Mouse (Mus musculus): ENCODE results near the gene 2410004P03Rik. TPM values are rescaled to one million over a fixed set of nuclear protein-coding genes. Genes with fewer than 3 reads are reported as not detected.

The 2410004P03Rik gene
- polyA plus RNA-seq, 1 experiment from 2014 or later: 0.64 TPM

Other genes with a start within 250 kb of the 2410004P03Rik start
- 1.9 and 3.1 TPM in 2 replicates for gene Greb1, start 210.8 kb downstream of the 2410004P03Rik start, polyA plus RNA-seq (2014; fragmentation: Nextera tagmentation; extraction: Ambion mirVana)
- 56.0 and 59.7 TPM in 2 replicates for gene E2f6, start 200.8 kb downstream of the 2410004P03Rik start, polyA plus RNA-seq (2014; fragmentation: Nextera tagmentation; extraction: Ambion mirVana)
- gene Rock2, start 116.8 kb downstream of the 2410004P03Rik start, polyA plus RNA-seq (2014; fragmentation: Nextera tagmentation; extraction: Ambion mirVana): 19.8 and 22.2 TPM in 2 replicates
- gene Pqlc3, start 11.3 kb downstream of the 2410004P03Rik start, polyA plus RNA-seq (2014; fragmentation: Nextera tagmentation; extraction: Ambion mirVana): 4.2 and 5.1 TPM in 2 replicates
- gene Kcnf1, start 165.2 kb upstream of the 2410004P03Rik start, polyA plus RNA-seq (2014; fragmentation: Nextera tagmentation; extraction: Ambion mirVana): 0.26 and 1.2 TPM in 2 replicates

All from heart, embryonic 11.5 days (tissue).